Mouse (Mus musculus): ENCODE results near the gene Ndufv3. TPM values are rescaled to one million over a fixed set of nuclear protein-coding genes. Genes with fewer than 3 reads are reported as not detected.
"Not testable (repeated sequence)": the region's sequence is repeated elsewhere in the genome, so short reads cannot be mapped to it uniquely, and the experiment has no call there.

The Ndufv3 gene
- total RNA-seq, 2 experiments from 2014 or later = 245 to 254 TPM

DNA sequence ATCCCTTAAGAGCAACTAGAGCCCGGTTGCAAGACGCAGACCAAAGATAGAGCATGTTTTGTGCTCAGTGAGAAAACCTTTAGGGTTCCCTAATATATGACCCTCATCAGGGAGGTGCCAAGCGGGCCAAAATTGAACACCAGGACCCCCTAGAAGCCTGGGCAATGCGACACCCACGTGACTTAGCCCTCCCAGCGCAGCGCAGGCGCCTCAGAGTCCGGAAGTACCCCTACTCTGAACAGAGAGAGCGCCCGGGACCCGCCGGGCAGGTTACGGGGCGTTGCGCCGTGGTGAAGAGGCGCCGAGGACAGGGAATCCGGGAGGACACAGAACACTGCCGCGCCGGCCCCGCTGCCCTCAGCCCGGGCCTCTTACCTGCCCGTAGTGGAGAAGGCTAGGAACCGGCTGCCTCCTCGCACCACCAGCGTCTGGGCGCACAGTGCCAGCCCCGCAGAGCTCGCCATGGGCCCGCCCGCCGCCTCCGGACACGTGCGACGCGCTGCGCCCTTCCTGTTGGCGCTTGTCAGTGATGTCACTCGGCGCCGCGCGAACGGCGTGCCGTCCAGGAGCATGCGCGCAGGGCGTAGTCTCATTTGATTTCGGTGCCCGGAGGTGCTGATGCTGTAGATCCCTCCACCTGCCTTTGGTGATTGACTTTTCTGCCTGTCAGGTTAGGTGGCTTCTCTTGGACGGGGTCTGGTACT is 8.0 kb upstream of the Ndufv3 start:
- DNase-seq (ENCODE audit: low spot score in 2 of 2) = peak; percentile 84 to 92

- no peak for DNase-seq (ENCODE audit: low spot score in 2 of 2)
Observed at GRCm38 (mm10) chr17:31512593-31512992, 7.3 kb upstream of the Ndufv3 start.

DNA sequence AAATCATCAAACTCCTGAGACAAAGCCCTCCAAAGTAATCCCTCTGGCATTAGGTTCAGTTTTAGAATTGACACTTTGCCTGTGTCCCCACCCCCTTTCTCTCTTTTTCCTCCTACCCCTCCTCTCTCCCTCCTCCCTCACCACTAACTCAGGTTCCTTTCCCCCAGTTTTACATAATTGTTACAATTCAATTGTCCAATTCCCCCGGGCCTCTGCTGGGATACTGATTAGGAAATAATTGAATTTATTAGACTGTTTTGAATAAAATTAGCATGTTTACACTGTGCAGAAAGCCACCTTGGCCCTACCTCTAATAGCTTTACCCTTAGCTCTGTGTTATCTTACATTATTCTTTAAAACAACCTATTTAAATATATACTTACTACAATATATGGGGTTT is 5.2 kb upstream of the Ndufv3 start:
- DNase-seq (ENCODE audit: low spot score in 2 of 2) = no peak

- no peak for DNase-seq (ENCODE audit: low spot score in 2 of 2)
Observed at GRCm38 (mm10) chr17:31519344-31519945, 470 bp upstream of the Ndufv3 start.

GRCm38 (mm10) chr17:31520895-31521294 is 980 bp downstream of the Ndufv3 start:
- DNase-seq (ENCODE audit: low spot score in 2 of 2) = peak in 1 of 2 experiments; percentile 32

GRCm38 (mm10) chr17:31521948-31522347 is 2.0 kb downstream of the Ndufv3 start:
- peak in 1 of 2 experiments; percentile 23 for DNase-seq (ENCODE audit: low spot score in 2 of 2)

DNA sequence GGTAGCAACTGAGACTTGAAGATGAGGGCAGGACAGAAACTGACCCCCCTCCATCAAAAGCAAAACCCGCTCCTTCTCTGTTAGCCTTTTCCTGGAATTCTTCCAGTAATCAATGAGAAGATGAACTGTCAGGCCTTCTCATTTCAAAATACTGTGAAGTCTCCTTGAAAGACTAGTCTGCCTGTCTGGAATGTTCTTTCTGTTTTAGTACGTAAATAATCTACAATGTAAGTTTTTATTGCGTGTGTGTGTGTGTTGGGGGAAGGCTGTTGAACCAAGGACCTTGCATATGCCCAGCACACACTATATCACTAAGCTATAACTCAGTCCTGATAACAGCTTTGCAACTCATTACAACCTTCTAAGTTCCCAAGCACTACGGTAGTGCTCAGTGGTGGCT is 5.2 kb downstream of the Ndufv3 start:
- DNase-seq (ENCODE audit: low spot score in 2 of 2) = no peak

- no peak for DNase-seq (ENCODE audit: low spot score in 2 of 2)
Observed at GRCm38 (mm10) chr17:31525816-31526215, 5.9 kb downstream of the Ndufv3 start.

DNA sequence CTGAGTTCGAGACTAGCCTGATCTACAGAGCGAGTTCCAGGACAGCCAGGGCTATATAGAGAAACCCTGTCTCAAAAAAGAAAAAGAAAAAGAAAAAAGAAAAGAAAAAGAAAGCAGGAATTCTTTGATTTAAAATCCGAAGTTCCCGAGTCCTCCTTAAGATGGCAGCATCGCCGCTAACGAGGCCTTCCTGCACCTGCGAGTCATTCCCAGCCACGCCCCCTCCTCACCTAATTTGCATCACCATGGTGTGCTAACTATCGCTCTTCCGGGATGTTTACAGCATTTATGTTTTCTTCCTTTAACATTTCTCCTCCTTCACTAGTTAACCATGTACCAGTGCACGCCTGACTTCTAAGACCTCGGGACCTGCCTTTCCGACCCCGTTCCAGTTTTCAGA is 9.4 kb downstream of the Ndufv3 start:
- no peak for DNase-seq (ENCODE audit: low spot score in 2 of 2)

DNA sequence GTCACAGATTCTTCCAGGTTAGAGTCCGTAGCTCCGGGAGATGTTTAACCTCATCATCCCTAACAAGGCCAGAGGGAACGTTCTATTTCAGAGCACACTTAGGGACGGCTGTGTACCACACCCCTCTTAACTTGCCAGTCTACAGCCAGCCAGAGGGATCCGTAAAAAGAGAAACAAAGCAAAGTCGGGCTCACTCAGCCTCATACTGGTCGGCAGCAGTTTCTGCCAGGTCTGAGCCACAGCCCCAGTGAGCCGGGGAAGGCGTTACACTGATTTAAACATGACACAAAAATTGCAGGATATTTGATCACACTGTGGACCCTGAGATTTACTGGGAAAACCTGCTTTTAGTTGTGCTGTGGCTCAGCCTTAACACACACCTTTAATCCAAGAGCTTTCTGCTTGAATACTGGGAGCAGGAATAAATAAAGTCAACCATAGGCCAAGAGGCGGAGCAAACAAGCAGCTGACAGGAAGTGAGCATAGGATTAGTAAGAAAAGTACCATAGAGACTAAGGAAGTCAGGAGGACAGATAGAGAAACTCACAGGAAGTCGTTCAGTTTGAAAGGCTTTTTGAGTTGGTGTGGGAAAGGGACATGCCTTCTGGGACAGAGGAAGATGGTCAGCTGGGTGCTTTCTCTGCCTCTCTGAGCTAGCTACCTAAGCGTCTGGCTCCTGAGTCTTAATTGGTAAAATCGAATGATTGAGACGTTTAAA is 11.7 kb downstream of the Ndufv3 start:
- no peak for DNase-seq (ENCODE audit: low spot score in 2 of 2)

- not testable (repeated sequence) for DNase-seq (ENCODE audit: low spot score in 2 of 2)
Observed at GRCm38 (mm10) chr17:31532331-31532730, 12.4 kb downstream of the Ndufv3 start.

DNA sequence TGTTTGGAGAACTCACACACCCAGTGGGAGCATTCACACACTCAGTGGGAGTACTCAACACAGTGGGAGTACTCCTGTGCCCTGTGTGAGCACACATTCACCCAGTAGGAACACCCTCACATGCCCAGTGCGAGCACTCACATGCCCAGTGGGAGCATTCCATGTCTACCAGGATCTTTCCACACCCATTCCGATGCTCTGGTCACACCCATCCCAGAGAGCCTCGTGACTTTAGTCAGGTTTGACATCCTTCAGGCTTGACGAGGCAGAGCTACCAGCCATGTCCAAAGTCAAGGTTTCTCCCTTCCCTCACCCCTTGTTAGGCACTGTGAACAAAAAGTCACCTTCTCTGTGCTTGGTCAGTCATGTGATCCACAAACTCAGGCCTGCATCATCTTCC is 15.4 kb downstream of the Ndufv3 start:
- no peak for DNase-seq (ENCODE audit: low spot score in 2 of 2)

DNA sequence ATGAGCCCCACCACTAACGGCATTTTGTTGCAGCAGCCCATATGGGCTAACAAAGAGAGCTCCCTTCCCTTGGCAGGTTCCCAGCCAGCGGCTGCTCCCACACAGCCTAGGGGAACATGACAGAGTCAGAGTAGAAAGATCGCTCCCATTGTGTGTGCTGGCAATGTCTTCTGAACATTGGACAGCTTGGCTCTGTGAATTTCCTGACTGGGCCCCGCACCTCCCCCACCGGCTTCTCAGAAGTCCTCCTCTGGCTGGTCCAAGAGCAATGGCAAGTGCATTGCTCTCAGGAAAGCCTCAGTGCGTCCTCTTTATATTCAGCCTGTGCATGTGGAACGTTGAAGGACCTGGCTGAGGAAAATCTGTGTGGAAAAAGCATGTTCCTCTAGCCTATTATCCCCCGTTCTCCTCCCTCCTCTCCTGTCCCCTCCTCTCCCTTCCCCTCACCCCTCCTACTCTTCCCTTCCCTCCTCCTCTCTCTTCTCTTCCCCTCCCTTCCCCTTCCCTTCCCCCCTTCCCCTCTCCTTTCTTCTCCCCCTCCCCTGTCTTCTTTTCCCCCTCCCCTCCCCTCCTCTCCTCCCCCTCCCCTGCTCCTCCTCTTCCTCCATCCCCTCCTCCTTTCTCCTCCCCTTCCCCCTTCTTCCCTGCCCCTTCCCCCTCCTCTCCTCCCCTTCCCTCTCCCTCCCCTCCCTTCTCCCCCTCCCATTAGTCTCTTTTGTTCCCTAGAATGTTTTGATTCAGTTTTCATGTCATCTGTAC is 16.1 kb downstream of the Ndufv3 start:
- peak; percentile 84 to 90 for DNase-seq (ENCODE audit: low spot score in 2 of 2)

GRCm38 (mm10) chr17:31540101-31540500 is 20.2 kb downstream of the Ndufv3 start:
- DNase-seq (ENCODE audit: low spot score in 2 of 2) = no peak

GRCm38 (mm10) chr17:31540809-31541459 is 21.0 kb downstream of the Ndufv3 start:
- no peak for DNase-seq (ENCODE audit: low spot score in 2 of 2)

- peak in 1 of 2 experiments; percentile 59 for DNase-seq (ENCODE audit: low spot score in 2 of 2)
Observed at GRCm38 (mm10) chr17:31541460-31541831, 21.5 kb downstream of the Ndufv3 start.

- no peak for DNase-seq (ENCODE audit: low spot score in 2 of 2)
Observed at GRCm38 (mm10) chr17:31543574-31543973, 23.7 kb downstream of the Ndufv3 start.

DNA sequence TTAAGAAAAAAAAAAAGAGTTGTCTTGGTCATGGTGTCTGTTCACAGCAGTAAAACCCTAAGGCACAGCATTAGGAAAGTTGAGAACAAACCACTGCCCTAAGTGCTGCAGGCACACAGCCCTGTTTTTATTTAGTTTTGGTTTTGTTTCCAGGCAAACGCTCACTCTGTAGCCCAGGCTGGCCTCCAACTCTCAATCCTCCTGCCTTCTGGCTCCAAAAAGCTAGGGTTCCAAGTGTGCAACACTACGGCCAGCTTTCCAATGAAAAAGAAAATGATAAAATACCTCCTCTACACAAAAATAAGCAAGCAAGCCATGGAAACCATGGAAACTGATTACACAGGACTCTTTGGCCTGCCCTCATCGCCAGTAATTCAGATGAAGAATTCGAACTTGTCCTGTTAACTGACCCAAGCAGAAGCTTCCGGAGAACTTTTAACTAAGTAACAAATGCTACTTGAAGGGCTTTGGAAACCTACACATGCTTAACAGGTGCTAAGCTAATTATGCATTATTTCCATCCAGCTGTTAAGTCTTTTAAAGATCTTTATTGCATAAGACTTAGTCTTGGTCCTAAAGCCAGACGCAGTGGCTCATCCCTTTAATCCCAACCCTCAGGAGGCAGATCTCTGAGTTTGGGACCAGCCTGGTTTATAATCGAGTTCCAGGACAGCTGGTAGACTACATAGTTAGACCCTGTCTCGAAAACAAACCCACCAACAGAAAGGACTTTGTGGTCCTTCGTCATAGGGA is 26.7 kb downstream of the Ndufv3 start:
- no peak for DNase-seq (ENCODE audit: low spot score in 2 of 2)

DNA sequence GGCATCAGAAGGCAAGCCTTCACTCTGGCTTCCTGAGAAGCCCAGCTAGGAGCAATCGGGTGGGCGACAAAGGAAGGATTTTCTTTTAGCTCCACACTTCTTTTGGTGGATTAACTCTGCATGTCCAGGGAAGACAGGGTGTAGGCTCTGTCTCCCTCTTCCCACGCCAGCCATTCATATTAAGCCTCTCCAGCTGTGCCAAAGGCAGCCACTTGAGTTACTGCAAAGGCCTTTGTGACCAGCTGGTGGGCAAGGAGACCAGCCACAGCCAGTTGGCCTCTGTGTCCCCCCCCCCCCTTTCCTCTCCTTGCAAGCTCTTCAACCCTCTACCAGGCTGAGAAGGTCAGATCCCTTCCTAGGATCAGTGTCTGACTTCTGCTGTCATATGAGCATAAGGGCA is 28.1 kb downstream of the Ndufv3 start:
- DNase-seq (ENCODE audit: low spot score in 2 of 2) = no peak

DNA sequence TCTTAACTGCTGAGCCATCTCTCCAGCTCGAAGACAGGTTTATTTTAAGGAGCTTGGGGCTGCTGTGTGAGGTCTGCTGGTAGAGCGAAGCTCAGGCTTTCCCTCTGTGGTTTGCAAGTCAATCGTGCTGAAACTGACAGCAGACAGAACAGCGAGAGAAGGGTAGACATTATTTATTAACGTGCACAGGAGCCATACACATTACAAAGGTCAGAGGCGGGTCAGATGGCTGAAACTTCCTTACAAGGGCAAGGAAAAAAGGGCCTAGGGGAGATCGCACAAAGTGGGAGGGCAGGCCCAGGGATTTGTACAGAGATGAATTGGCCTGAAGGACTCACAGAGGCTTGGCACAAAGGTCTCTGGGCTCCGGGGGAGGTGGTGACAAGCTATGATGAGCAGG is 29.5 kb downstream of the Ndufv3 start:
- DNase-seq (ENCODE audit: low spot score in 2 of 2) = no peak

Data from layer of hippocampus, adult 18-20 months (tissue).